Mouse (Mus musculus) C2C12 (cell line): ENCODE measurements around the gene Braf. TPM values are rescaled to one million over a fixed set of nuclear protein-coding genes. Genes with fewer than 3 reads are reported as not detected.

Experiments
- H3K27me3 ChIP-seq: one replicate; pipeline ENCODE4 v1.6.1; 2011; ENCODE audit not compliant: control insufficient read depth, insufficient read depth, insufficient read length
- H3K36me3 ChIP-seq: one replicate; pipeline ENCODE4 v1.6.1; 2011; ENCODE audit not compliant: control insufficient read depth, insufficient read depth
- H3K4me3 ChIP-seq: one replicate; pipeline ENCODE4 v1.5.1; 2011; ENCODE audit warnings: mild to moderate bottlenecking, control low read depth; ENCODE audit not compliant: poor library complexity, insufficient read depth, severe bottlenecking
- H3K79me2 ChIP-seq: one replicate; pipeline ENCODE4 v1.6.1; 2011; ENCODE audit not compliant: control insufficient read depth, insufficient read depth
- H3K79me3 ChIP-seq: one replicate; pipeline ENCODE4 v1.6.1; 2011; ENCODE audit warnings: low read depth, control low read depth
- H3ac ChIP-seq: one replicate; pipeline ENCODE3; 2011; ENCODE audit warnings: low read depth; ENCODE audit not compliant: control insufficient read depth, insufficient read length
- CEBPB ChIP-seq: IDR thresholded peaks from one replicate; pipeline ENCODE4 v1.6.1; 2011; ENCODE audit warnings: low read depth, mild to moderate bottlenecking, control low read depth, moderate library complexity
- CTCF ChIP-seq: IDR thresholded peaks from one replicate; pipeline ENCODE4 v1.5.1; 2011; ENCODE audit not compliant: control insufficient read depth, insufficient read depth, insufficient read length
- FOSL1 ChIP-seq: IDR thresholded peaks from one replicate; pipeline ENCODE4 v1.8.0; 2011; ENCODE audit warnings: mild to moderate bottlenecking, low read length; ENCODE audit not compliant: poor library complexity, insufficient read depth, severe bottlenecking
- MAX ChIP-seq: IDR thresholded peaks from one replicate; pipeline ENCODE4 v1.6.1; 2011; ENCODE audit warnings: mild to moderate bottlenecking, control low read depth
- MYOD1 ChIP-seq: IDR thresholded peaks from one replicate; pipeline ENCODE4 v1.6.1; 2011; ENCODE audit warnings: low read depth; ENCODE audit not compliant: control insufficient read depth, insufficient read length
- MYOG ChIP-seq: IDR thresholded peaks from one replicate; pipeline ENCODE4 v1.6.1; 2011; ENCODE audit not compliant: control insufficient read depth, insufficient read length; ENCODE audit errors: extremely low read depth
- USF1 ChIP-seq: IDR thresholded peaks from one replicate; pipeline ENCODE4 v1.6.1; 2011; ENCODE audit warnings: low read depth, mild to moderate bottlenecking, control low read depth, moderate library complexity
- polyA plus RNA-seq: library from polyadenylated mRNA; unstranded; fragments of >200 nt; fragmentation: generic; extraction: Trizol; gene quantifications from one replicate; pipeline ENCODE4 v1.2.1, GENCODE M21; 2012; ENCODE audit warnings: missing spikeins

Gene Braf
- polyA plus RNA-seq, 1 experiment, result 2.2 TPM

GRCm38 (mm10) chr6:39678241-39678640 lies 47.0 kb downstream of the Braf start:
- Histone ChIP-seq H3K27me3 (no peaks in the 10 kb centered on the region), H3ac (no peak overlapping the region), H3K4me3 (no peak overlapping the region), H3K79me3 (no peaks in the 10 kb centered on the region), H3K79me2 (no peaks in the 10 kb centered on the region), H3K36me3 (peaks cover 6% of the 10 kb centered on the region)
- TF ChIP-seq CEBPB (no peak), CTCF (no peak), FOSL1 (no peak), MYOG (no peak), USF1 (no peak), MAX (no peak), MYOD1 (no peak)

- Histone ChIP-seq H3K4me3 (no peak overlapping the region), H3K79me2 (no peaks in the 10 kb centered on the region), H3K79me3 (no peaks in the 10 kb centered on the region), H3K36me3 (peaks cover 6% of the 10 kb centered on the region), H3ac (no peak overlapping the region), H3K27me3 (no peaks in the 10 kb centered on the region)
- TF ChIP-seq MYOD1 (no peak), CTCF (no peak), CEBPB (no peak), USF1 (no peak), FOSL1 (no peak), MYOG (no peak), MAX (no peak)
Measured at GRCm38 (mm10) chr6:39675081-39675480, 50.2 kb downstream of the Braf start.

GRCm38 (mm10) chr6:39611296-39611695 lies 114.0 kb downstream of the Braf start:
- H3K79me2 ChIP-seq, result no peaks in the 10 kb centered on the region
- H3K27me3 ChIP-seq, result no peaks in the 10 kb centered on the region
- no peak for TF ChIP-seq USF1
- no peak for TF ChIP-seq CTCF
- no peak for TF ChIP-seq CEBPB
- TF ChIP-seq MYOD1, result no peak
- no peak for TF ChIP-seq FOSL1
- no peak for TF ChIP-seq MYOG
- no peak for TF ChIP-seq MAX
- H3K4me3 ChIP-seq, result no peak overlapping the region
- H3K79me3 ChIP-seq, result no peaks in the 10 kb centered on the region
- peaks cover 15% of the 10 kb centered on the region for H3K36me3 ChIP-seq
- H3ac ChIP-seq, result no peak overlapping the region

- Histone ChIP-seq H3ac (no peak overlapping the region), H3K36me3 (peaks cover 12% of the 10 kb centered on the region), H3K79me3 (no peaks in the 10 kb centered on the region), H3K4me3 (no peak overlapping the region), H3K27me3 (no peaks in the 10 kb centered on the region), H3K79me2 (no peaks in the 10 kb centered on the region)
- TF ChIP-seq FOSL1 (no peak), USF1 (no peak), MAX (no peak), CTCF (no peak), CEBPB (no peak), MYOD1 (no peak), MYOG (no peak)
Measured at GRCm38 (mm10) chr6:39610207-39610606, 115.1 kb downstream of the Braf start.

DNA sequence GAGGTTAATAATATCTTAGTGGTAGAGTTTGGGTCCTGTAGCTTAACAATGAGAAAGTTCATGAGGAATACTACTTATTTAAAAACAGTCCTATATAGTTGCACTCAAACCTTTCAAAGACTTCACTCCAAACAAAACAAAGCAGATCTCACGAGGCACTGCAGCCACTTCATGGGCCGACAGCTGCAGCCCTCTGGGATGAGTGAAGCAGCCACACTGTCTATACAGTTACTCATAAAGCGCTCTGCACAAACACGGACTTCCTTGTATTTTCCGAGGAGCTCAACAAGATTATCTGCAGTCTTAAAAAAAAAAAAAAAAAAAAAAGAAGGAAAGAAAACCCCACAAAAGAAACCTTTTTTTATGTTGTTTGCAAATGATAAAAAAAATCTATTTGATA lies 117.9 kb downstream of the Braf start:
- Histone ChIP-seq H3K79me2 (no peaks in the 10 kb centered on the region), H3ac (no peak overlapping the region), H3K79me3 (no peaks in the 10 kb centered on the region), H3K36me3 (peaks cover 4% of the 10 kb centered on the region), H3K4me3 (no peak overlapping the region), H3K27me3 (no peaks in the 10 kb centered on the region)
- TF ChIP-seq USF1 (no peak), FOSL1 (no peak), MYOD1 (no peak), CEBPB (no peak), MYOG (no peak), MAX (no peak), CTCF (no peak)

DNA sequence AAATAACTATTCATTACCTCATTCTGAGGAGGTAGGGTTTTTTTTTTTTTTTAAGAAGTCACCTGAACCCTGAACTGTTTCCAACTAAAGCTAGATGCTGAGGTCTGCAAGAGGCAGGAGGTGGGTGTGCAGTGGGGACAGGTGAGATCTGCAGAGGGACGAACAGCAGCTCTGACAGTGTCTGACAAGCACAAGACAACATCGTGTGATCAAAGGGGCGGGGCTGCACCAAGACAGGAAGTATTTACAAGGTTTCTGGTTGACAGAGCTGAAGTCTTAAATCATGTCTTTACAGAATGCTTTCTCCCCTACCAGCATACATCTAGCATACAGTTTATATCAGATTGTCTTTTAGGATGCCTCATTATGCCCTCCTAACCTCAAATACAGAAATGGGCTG lies 118.4 kb downstream of the Braf start:
- Histone ChIP-seq H3ac (no peak overlapping the region), H3K79me3 (no peaks in the 10 kb centered on the region), H3K36me3 (peaks cover 6% of the 10 kb centered on the region), H3K27me3 (no peaks in the 10 kb centered on the region), H3K79me2 (no peaks in the 10 kb centered on the region), H3K4me3 (no peak overlapping the region)
- no peak for TF ChIP-seq MYOG
- TF ChIP-seq USF1, result no peak
- no peak for TF ChIP-seq CEBPB
- no peak for TF ChIP-seq MAX
- no peak for TF ChIP-seq FOSL1
- TF ChIP-seq MYOD1, result no peak
- no peak for TF ChIP-seq CTCF
